Mouse (Mus musculus): ENCODE measurements at regions not wholly inside any gene's neighbourhood (a gene's known extent, or its start where the extent isn't known, plus 50 kb on each side); places are given as distances from the start of the nearest gene placed in this dataset.

GRCm38 (mm10) chr4:31500432-31500831 lies 463.5 kb upstream of the Map3k7 start:
- DNase-seq (ENCODE audit: low read depth), result no peak

DNA sequence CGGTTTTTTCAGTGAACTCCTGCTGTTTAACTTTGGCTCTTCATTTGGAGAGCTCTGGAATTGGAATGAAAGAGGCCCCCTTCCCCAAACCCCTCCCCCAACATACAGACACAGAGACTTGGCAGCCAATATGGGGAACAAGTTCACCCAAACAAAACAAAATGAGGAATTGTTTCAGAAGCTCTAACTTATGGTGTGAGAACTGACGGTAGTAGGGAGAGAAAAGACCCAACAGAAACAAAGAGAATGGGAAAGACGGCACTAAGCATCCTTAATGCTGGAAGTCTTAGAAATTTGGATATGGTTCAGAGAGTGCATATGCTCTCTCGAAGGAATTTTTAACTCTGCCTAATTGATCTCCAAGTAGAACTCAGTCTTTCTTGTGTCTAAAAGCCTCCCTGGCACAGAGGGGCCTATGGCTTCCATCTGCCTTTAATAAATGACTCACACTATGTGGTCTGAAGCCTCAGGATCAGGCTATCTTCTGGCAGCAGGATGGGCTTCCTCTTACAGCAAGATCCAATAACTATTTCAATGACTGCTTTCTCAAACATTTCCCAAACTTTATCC lies 438.2 kb upstream of the Map3k7 start:
- no peak for DNase-seq (ENCODE audit: low read depth)

DNA sequence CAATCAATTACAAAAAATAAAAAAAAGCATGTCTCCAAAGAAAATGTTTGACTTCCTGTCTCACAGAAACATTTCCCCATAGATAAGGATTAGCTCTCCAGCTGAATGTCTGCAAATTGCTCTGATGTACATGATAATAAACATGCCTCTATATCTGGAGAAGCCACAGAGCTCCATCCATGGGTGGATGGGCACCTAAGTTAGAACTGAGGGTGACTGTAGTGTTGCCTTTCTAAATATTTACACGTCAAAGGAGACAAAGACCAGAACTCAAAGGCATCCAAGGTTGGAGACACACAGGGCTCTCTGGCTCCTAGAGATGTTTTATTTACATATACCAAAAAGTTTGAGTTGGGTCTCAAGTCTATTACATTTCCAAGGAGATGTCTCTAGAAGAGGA lies 427.1 kb upstream of the Map3k7 start:
- no peak for DNase-seq (ENCODE audit: low read depth)

DNA sequence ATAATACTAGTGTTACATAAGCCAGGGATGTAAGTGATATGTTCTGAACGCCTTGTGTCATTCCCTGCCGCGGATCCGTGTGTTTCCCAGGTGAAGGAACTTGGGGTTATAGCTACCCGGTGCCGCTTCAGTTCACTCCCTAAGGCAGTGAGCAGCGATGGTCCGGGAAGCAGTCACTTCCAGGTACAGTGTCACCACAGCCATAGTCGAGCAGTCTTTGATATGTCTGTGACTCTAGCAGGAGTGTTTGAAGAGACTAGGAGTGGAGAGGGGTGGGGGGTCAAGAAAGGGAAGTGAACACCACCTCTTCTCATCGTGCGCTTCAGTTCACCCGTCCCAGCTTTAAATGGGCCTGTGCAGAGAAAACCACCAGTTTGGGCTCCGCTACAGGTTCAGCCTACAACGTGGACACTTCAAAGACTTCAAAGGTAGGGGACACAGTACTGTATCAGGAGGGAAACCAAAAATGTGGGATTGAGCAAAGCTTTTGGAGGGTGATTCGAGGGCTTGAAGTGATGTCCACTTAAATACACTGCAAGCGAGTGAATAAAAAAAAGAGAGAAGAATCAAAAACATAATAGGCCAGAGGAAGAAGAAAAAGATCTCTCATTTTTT lies 410.0 kb upstream of the Map3k7 start:
- no peak for DNase-seq (ENCODE audit: low read depth)

- no peak for DNase-seq (ENCODE audit: low read depth)
Observed at GRCm38 (mm10) chr4:31555077-31555476, 408.8 kb upstream of the Map3k7 start.

- DNase-seq (ENCODE audit: low read depth), result no peak
Observed at GRCm38 (mm10) chr4:31557261-31557660, 406.6 kb upstream of the Map3k7 start.

GRCm38 (mm10) chr4:31560305-31560704 lies 403.6 kb upstream of the Map3k7 start:
- no peak for DNase-seq (ENCODE audit: low read depth)

- DNase-seq (ENCODE audit: low read depth), result no peak
Observed at GRCm38 (mm10) chr4:31561183-31561582, 402.7 kb upstream of the Map3k7 start.

GRCm38 (mm10) chr4:31561823-31562222 lies 402.1 kb upstream of the Map3k7 start:
- peak; percentile 3 for DNase-seq (ENCODE audit: low read depth)

GRCm38 (mm10) chr4:31566158-31566557 lies 397.7 kb upstream of the Map3k7 start:
- DNase-seq (ENCODE audit: low read depth), result no peak

DNA sequence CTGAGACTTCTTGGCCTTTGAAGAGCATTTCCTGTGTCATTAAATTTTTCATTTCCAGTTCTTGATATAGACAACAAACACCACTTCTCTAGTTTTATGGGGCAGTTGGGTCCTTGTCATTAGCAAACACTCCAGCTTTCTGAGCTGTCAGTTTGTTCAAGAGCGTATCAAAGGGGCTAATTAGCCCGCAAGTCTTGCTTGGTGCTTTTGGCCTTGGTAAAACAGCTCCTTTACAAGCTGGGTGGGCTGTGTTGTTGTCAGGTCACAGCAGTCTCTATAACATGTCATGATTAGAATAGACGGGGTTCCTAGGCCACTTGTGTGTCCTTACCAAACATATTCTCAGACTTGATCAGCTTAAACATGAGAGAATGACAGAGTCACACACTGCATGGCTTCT lies 397.1 kb upstream of the Map3k7 start:
- DNase-seq (ENCODE audit: low read depth), result no peak

DNA sequence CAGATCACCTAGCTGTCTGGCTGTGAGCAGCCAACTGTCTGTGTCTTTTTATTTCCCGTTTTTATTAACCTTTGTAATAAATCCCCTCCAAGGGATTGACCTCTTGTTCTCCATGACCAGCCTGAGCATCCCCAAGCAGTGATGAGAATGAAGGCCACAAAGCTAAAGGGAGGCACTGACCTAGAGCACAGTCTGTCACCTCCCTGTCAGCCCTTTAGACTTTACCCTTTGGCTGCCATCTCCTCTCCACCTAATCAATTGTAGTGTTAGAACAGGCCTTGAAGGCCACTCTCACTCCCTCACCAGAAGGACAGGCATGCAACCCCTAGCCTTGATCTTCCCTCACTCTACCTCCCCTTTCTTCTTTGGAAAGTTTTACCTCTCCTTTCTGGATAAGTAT lies 394.2 kb upstream of the Map3k7 start:
- no peak for DNase-seq (ENCODE audit: low read depth)

DNA sequence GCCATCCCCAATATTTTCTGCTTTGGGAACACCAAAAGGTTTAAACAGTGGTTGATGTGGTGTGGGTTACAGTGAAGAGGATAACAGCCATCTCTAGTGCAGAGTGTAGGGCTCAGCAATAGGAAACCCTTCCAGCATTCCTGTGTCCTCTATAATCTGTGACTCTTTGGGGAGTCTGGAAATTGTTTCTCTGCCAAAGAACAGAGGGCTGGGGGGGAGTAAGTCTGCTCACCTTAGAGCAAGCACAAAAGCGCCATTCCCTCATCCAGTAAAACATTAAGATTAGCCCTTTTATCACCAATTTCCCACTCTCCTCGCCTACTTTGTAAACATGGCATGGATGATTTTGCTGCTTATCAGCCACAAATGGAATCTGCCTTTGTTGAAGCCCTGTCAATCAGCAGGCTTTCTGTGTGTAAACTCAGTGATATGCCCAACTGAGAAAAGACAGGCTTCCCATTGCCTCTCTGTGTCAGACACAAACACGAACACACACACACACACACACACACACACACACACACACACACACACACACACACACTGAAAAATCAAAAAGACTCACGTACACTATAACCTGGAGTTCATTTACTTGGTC lies 386.8 kb upstream of the Map3k7 start:
- DNase-seq (ENCODE audit: low read depth), result no peak

DNA sequence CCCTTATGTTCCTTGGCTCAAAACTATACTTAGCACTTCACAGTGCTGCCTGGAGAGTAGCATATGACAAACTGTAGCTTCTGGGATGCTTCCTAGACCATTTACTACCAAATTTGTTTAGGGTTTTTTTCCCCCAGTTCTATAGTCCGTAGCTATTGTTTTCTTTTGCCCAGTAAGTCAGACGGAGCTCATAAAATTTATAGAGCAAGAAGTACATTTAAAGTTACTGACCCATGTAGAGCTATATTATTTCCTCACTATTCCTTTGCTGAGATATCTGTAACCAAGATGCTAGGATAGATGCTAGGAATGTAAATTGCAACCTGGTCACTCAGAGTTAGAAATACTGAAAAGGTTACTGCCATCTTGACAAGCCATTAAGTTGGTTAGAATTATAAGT lies 380.4 kb upstream of the Map3k7 start:
- DNase-seq (ENCODE audit: low read depth), result no peak

- DNase-seq (ENCODE audit: low read depth), result no peak
Observed at GRCm38 (mm10) chr4:31584171-31584570, 379.7 kb upstream of the Map3k7 start.

DNA sequence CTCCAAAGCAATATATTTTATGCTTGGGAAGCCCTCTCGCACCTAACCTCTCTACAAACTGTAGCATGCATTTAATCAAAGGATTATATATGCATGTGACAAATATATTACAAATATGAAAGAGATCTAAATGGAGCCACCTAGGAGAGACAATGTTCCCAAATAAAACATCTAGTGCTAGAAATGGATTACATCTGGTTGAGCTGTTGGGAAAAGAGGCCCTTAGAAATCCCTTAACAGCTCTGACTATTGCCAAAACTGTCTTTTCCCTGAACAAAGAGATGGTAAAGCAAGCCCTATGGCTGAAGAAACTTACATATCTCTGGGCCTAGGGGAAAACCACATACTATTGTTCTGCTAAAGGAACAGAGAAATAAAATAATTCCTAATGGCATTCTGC lies 369.8 kb upstream of the Map3k7 start:
- no peak for DNase-seq (ENCODE audit: low read depth)

GRCm38 (mm10) chr4:31601536-31601935 lies 362.4 kb upstream of the Map3k7 start:
- DNase-seq (ENCODE audit: low read depth), result no peak

DNA sequence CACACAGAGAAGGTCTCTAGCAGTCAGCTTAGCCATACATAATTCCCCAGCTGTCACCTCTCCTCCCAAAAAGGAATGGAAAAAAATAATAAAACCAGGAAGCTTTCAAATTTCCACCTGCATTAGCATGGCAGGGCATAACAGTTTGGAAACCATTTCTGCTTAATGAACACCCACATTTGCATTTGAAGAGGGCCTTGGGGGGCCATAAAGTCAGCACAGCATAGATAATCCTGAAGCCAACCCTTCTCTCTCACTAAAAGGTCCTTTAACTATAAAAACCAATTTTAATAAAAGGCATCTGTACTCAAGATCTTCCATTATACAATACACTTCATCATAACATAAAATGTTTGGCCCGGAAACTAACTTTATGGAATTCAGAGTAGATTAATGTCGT lies 360.1 kb upstream of the Map3k7 start:
- no peak for DNase-seq (ENCODE audit: low read depth)

- no peak for DNase-seq (ENCODE audit: low read depth)
Observed at GRCm38 (mm10) chr4:31608811-31609210, 355.1 kb upstream of the Map3k7 start.

DNA sequence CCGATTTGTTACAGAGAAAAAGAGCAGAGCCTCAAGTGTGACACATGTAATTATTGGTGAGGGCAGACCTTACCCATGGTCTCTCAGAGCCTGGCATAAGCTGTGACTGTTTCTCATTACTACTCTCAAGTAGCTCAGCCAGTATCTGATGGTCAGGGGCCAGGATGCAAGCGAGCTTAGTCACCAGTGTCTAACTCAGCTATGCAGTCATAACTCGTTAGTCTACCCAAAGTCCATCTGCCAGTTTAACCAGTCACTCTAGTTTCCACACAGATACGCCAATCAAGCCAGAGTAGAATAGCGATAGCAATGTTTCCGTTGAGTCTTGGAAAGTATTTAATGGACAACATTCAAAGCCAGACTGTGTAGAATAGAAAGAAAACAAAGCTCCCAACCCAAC lies 354.3 kb upstream of the Map3k7 start:
- DNase-seq (ENCODE audit: low read depth), result no peak

- DNase-seq (ENCODE audit: low read depth), result no peak
Observed at GRCm38 (mm10) chr4:31612147-31612824, 351.6 kb upstream of the Map3k7 start.

GRCm38 (mm10) chr4:31612825-31613514 lies 350.9 kb upstream of the Map3k7 start:
- DNase-seq (ENCODE audit: low read depth), result no peak

- no peak for DNase-seq (ENCODE audit: low read depth)
Observed at GRCm38 (mm10) chr4:31617572-31617971, 346.3 kb upstream of the Map3k7 start.

Data from induced T-regulatory cell, adult 2 months (primary cell).